Mouse (Mus musculus): Measurements from ENCODE around the gene Xylt1.
A peak's percentile ranks its signal among the peaks of the same experiment; 100 is the strongest.

Xylt1 gene

GRCm38 (mm10) chr7:117435730-117436441 is 55.1 kb downstream of the Xylt1 start:
- DNase-seq (ENCODE audit: low read depth) = peak; percentile 86

- no peak for DNase-seq (ENCODE audit: low read depth)
Measured at GRCm38 (mm10) chr7:117436892-117437291, 56.1 kb downstream of the Xylt1 start.

GRCm38 (mm10) chr7:117440994-117441393 is 60.2 kb downstream of the Xylt1 start:
- DNase-seq (ENCODE audit: low read depth) = no peak

GRCm38 (mm10) chr7:117442639-117443038 is 61.9 kb downstream of the Xylt1 start:
- DNase-seq (ENCODE audit: low read depth) = no peak

- no peak for DNase-seq (ENCODE audit: low read depth)
Measured at GRCm38 (mm10) chr7:117443215-117443614, 62.4 kb downstream of the Xylt1 start.

GRCm38 (mm10) chr7:117445471-117445870 is 64.7 kb downstream of the Xylt1 start:
- DNase-seq (ENCODE audit: low read depth) = no peak

- DNase-seq (ENCODE audit: low read depth) = no peak
Measured at GRCm38 (mm10) chr7:117449605-117450004, 68.8 kb downstream of the Xylt1 start.

- no peak for DNase-seq (ENCODE audit: low read depth)
Measured at GRCm38 (mm10) chr7:117451212-117451611, 70.4 kb downstream of the Xylt1 start.

- no peak for DNase-seq (ENCODE audit: low read depth)
Measured at GRCm38 (mm10) chr7:117452269-117452668, 71.5 kb downstream of the Xylt1 start.

- DNase-seq (ENCODE audit: low read depth) = no peak
Measured at GRCm38 (mm10) chr7:117454789-117455548, 74.2 kb downstream of the Xylt1 start.

GRCm38 (mm10) chr7:117462196-117462935 is 81.6 kb downstream of the Xylt1 start:
- DNase-seq (ENCODE audit: low read depth) = no peak

- DNase-seq (ENCODE audit: low read depth) = no peak
Measured at GRCm38 (mm10) chr7:117464956-117465355, 84.2 kb downstream of the Xylt1 start.

- no peak for DNase-seq (ENCODE audit: low read depth)
Measured at GRCm38 (mm10) chr7:117466006-117466780, 85.4 kb downstream of the Xylt1 start.

GRCm38 (mm10) chr7:117470243-117470802 is 89.5 kb downstream of the Xylt1 start:
- DNase-seq (ENCODE audit: low read depth) = peak; percentile 83

GRCm38 (mm10) chr7:117472055-117472780 is 91.4 kb downstream of the Xylt1 start:
- DNase-seq (ENCODE audit: low read depth) = no peak

GRCm38 (mm10) chr7:117472781-117473743 is 92.3 kb downstream of the Xylt1 start:
- peak; percentile 65 for DNase-seq (ENCODE audit: low read depth)

GRCm38 (mm10) chr7:117474302-117474701 is 93.5 kb downstream of the Xylt1 start:
- DNase-seq (ENCODE audit: low read depth) = no peak

- DNase-seq (ENCODE audit: low read depth) = no peak
Measured at GRCm38 (mm10) chr7:117475106-117475505, 94.3 kb downstream of the Xylt1 start.

- no peak for DNase-seq (ENCODE audit: low read depth)
Measured at GRCm38 (mm10) chr7:117478937-117479336, 98.2 kb downstream of the Xylt1 start.

GRCm38 (mm10) chr7:117480831-117481230 is 100.1 kb downstream of the Xylt1 start:
- DNase-seq (ENCODE audit: low read depth) = no peak
